Mouse (Mus musculus) frontal cortex, postnatal 25 days (tissue): ENCODE data around the gene Uqcrfs1.

Source experiments
- DNase-seq, 2 experiments: peaks; one replicate each; pipeline ENCODE4 v3.0.0; 2022; ENCODE audit warnings: low spot score in 2 of 2

The Uqcrfs1 gene

DNA sequence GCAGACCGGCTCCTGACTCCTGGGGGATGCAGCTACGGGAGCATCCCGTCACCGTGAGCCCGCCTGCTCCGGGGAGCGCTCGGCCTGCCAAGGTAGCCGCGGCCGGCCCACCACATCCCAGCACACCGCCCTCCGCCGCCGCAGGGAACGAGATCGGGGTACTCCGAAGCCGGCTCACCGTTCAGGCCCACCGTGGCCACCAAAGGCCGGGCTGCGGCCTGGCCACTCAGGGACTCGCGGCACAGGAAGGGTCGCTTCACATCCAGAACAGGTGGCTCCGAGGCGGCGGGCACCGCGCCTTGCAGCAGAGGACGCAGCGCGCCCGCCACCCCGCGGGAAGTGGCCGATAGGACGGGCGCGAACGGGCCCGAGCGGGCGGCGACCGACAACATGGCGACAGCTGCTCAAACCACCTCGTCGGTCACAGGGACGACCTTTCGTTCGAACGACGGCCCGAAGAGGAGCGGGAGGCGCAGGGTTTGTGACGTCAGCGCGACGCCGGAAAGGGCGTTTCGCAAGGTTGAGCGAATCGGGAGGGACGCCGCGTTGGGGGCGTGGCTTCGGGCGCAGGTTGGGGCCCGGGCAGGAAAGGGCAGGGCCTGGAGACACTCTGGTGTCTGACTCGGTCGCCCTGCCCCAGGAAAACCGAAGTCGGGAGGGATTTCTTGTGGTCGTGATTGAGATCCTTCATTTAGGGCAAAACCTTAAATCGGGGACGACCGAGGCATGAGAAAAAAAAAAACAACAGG lies at the start of gene Uqcrfs1:
Gene Uqcrfs1 (minus strand): TSS at position 507 of the 749 bp plus-strand sequence.
- DNase-seq: peak; percentile 92 to 96

DNA sequence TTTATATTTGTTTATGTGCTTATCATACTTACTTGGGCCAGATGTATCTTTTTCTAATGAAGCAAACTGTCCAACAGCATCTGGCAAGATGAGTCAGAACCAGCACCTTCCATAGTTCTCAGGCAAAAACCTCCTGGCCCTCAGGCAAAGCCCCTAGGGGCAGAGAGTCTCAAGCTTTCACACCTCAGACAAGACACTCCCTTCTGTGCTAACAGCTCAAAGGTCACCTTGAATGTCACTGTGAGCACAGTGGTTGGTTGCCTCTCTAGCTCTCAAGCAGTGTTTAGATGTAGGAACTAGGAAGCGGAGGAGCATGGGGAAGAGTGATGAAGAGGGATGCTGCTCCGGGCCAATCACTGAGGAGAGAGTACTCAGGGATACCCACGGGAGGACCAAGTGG lies 40.6 kb upstream of the Uqcrfs1 start:
- DNase-seq: no peak

DNA sequence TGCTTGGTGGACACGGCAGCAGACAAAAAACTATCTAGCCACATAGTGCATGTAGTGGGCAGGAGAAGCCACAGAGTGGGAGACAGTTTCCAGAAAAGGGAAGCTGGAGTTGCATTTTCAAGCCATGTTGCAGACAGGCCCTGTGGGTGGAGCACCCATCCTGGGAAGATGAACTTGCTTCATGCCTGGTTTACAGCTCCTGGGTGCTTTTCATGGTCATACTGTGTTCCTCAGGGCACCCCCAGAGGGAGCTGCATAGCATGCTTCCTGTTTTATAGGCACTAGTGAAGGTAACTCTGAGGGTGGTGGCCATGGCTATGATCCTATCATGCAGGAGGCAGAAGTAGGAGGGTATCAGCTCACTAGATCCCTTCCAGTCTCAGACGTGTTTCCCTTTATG lies 37.4 kb upstream of the Uqcrfs1 start:
- no peak for DNase-seq

DNA sequence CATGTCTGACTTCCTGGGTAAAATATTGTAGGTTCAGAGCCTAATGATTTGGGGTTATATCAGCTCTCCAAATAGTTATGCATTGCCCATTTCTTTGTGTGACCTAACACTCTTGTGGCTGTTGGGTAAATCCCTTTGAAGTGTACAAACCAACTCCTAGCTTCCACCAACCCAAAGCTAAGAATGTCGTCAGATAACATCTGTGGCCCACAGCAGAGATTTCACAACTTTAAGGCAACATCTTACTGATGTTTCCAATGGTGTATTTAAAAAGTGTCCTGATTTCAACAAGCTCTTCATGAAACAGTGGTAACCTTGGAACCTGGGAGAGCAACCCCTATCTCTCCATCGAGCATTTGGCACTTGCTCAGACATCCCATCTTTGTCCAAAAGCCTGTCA lies 33.6 kb upstream of the Uqcrfs1 start:
- no peak for DNase-seq

DNA sequence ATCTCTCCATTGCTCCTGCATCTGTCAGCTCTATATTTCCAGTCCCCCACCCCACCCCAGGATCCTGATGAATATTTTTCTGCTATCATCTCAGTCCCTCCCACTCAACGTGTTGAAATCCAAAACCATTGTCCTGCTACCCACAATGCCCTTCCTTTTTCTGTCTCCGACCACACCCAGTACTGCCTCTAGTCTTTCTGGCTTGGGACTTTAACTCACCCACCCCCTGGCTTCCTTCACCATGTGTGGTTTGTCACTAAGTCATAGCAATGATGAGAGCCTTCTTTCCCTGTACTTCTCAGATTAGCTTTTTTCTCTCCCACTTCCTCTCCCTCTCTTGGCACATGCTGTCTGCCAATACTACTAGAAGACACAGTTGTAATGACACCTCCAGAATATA lies 31.7 kb upstream of the Uqcrfs1 start:
- DNase-seq: no peak

DNA sequence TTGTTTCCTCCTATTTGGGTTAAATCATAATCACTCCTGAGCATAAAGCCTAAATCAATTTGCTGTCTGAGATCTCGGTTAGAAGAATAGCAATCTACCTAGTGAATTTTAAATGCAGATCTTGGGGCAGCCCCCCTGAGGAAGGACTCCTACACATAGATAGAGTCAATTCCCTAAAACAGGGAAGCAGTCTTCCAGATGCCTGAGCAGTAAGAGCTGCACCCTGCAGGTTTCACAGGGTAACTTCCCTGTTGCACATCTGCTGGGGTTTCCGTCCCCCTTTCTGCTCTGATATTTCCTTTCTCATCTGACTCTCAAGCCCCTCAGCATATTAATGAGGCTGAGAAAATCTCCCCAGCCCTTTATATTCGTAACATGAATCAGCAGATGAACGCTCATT lies 27.8 kb upstream of the Uqcrfs1 start:
- no peak for DNase-seq

DNA sequence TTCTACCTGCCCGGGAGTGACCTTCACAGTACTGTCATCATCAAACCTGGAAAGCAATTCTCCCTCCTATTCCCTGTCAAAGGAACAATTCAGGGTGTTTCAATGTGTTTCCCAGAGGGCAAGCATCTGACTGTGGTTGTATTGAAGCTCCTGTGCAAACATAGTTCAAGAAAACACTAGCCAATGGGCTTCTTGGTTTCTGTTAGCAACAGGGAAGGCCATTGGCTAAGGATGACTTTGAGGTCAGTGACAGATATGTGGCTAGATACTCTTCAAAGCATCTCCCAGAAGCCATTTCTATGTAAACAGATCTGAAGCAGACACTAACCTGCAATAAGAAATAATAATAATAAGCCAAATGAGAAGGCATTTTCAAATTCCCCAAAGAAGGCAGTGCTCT lies 25.0 kb upstream of the Uqcrfs1 start:
- no peak for DNase-seq

DNA sequence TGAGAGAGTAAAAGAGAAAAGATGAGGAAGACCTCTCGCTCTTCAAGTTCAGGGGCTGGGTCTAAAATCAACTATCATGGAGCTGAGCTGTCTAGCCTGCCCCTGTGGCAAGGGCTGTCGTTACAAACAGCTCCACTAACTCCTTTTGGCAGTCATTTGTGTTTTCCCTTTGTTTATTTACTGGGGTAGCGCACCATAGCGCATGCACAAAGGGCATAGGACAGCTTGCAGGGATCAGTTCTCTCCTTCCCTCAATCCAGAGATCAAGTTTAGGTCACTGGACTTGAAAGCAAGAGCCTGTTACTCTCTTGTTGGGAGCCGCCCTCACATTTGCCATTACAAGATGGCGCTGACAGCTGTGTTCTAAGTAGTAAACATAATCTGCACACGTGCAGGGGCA lies 22.4 kb upstream of the Uqcrfs1 start:
- no peak for DNase-seq

DNA sequence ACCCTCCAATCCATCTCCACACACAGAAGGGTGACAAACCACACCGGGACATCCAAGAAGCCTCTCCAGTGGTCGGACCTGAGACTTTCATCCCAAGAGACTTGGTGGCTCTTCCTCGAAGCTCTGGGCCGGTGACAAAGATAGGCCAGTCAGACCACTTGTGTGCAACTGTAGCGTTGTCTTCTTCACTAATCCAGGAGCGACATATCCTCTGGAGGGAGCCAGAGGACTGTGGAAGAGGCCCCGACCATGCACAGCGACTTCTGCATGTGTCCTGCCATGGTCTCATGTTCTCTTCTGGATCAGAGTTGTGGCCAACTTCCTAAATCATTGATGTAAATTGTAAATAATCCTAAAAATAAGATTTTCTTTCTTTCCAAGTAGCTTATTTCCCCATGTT lies 21.6 kb upstream of the Uqcrfs1 start:
- peak; percentile 49 to 51 for DNase-seq

DNA sequence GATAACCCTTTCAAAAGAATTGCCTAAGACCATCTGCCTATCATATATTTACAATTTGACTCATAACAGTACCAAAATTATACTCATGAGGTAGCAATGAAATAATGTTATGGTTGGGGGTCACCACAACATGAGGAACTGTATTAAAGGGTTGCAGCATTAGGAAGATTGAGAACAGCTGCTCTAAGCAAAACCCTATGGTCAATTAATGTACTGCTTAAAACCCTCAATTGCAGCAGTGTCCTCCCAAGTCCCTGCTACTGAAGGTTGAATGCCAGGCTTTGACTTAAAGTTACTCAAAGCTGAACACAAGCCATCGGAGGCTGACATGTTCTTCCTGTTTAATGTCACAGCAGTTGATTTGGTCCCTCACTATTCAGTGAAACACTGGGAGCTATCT lies 15.4 kb upstream of the Uqcrfs1 start:
- no peak for DNase-seq

DNA sequence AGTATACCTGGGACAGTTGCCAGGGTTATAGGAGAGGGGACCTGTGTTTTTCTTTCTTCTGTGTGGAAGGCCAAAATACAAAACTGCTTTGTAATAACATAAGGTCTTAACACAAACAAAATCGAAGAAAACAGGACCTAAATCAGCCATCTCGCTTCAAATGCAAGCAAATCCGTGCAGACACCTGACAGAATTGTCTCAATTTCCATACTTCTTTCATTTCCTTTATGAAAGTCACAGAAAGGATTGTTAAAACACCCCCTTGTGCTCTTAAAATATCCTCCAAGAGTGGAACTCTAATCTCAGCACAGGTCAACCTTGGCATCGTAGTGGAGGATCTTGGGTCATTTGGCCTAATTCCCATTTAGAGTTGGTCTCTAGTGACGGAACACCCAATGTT lies 14.9 kb upstream of the Uqcrfs1 start:
- DNase-seq: no peak

DNA sequence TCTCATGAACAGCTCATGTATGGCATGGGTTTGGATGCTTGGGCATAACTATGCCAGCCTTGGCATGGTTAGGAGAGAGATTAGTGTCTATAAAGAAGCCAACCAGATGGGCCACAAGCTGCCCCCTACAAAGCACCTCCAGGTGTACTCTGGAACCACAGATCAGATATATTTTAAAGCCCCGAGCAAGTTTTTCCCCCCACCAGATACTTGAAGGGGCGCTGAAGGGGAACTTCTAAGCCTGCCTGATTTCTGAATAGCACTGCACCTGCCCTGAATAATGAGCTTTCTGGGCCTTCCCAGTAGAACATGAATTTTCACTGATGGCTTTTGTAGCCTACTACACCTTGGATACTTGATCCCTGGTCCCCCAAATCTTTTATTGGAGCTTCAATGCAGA lies 12.6 kb upstream of the Uqcrfs1 start:
- DNase-seq: no peak

DNA sequence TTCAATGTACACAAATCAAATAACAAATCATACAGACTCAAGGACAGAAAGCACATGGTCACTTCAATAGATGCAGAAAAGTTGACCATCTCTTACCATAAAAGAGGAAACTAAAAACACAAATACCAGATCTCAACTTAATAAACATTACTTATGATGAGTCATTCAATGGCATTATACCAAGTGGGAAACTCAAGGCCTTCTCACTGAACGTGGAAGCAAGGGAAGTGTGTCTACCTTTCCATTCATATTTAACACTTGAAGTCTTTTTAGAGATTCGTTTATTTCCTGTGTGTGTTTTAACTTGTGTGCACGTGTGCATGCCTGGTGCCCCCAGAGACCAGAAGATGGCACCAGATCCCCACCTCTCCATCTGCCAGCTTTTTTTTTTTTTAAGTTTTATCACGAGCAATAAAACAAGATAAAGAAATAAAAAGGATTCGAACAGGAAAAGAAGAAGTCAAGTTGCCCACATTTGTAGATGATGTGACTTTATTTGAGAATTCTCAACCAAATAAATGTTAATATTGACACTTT lies 8.0 kb upstream of the Uqcrfs1 start:
- no peak for DNase-seq

DNA sequence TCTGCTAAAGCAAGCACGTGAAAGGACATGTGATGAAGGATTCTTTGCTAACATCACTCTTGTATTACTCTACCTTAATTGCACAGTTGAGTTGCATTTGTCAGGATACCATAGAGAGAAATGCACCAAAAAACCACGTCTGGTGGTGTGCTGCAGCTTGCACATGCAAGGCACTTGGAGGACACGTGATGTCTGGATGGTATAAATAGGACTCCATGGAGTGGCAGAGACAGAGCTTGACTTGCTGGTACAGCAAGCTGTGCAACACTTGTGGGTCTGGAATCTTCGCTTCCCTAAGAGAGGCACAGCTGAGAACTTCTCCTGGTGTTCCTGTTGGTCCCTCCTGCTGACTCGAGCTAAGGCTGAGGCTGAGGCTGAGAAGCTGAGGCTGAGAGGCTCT lies 4.2 kb upstream of the Uqcrfs1 start:
- DNase-seq: no peak

DNA sequence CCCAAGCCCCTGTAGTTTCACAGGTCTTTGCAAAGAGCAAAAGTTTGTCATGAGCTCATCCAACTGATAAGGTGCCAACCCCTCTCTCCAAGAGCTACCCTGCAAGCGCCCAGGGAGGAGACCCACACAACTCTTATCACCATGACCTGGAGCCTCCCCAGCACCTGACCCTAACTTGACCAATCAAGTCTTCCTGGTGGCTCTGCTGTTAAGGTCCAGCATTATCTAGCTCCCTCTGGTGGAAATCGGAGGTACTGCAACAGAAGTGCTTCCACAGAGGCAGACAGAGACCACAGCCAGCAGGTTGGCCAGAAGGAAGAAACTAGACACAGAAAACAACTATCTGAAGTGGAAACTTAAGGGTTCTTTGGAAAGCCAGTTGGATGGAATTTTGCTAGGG lies 3.7 kb upstream of the Uqcrfs1 start:
- peak; percentile 69 to 72 for DNase-seq

DNA sequence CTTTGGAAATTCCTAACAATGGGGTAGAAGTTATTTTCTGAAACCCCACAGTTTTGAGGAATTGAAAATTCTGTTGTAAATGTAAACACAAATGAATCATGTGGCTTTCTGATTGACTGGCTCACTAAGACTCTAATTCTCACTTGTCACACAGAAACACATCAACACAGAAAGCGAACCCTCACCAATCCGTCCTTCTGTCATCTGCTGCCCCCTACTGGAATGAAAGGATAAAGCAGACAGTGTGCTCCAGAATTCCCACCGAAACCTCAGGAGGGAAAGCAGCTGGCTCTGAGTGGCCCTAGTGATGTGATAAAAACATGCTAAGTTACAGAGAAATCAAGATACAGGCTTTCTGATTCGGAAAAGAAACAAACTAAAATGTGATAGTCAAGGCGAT lies 14.4 kb downstream of the Uqcrfs1 start:
- peak in 1 of 2 experiments; percentile 50 for DNase-seq

DNA sequence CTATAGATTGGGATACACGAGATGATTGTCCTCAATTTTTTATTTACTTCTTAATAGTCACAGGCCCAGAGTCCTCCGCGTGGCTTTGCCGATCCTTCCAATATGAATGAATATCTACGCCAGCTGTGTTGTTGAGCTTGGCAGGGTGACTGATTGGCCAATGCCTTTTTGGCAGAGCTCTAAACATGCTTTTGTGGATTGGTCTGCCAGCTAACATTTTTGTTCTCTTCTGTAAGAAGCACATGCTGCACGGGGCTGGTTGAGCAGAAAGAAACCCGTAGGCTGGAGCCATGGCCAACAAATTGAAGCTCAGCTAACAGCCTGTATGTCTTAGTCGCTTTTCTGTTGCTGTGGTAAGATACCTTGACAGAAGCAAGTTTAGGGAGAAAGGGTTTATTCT lies 20.2 kb downstream of the Uqcrfs1 start:
- DNase-seq: no peak

DNA sequence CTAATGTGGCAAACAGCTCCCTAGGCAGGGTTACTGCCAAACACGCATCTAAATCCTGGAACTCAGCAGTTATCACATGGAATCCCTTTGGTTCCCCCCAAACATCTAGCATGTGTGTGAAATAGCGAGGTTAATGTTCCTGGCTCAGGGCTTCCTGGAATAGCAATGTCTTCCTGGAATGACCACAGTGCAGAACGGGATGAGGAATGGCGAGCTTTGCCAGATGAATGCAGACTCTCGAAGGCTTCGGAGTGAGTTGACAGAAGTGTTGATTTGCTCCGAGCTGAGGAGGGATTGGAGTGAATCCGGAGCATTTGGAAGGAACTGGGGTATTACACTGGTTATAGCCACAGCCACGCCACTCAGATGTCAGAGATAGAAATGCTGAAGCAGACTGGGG lies 21.2 kb downstream of the Uqcrfs1 start:
- no peak for DNase-seq

DNA sequence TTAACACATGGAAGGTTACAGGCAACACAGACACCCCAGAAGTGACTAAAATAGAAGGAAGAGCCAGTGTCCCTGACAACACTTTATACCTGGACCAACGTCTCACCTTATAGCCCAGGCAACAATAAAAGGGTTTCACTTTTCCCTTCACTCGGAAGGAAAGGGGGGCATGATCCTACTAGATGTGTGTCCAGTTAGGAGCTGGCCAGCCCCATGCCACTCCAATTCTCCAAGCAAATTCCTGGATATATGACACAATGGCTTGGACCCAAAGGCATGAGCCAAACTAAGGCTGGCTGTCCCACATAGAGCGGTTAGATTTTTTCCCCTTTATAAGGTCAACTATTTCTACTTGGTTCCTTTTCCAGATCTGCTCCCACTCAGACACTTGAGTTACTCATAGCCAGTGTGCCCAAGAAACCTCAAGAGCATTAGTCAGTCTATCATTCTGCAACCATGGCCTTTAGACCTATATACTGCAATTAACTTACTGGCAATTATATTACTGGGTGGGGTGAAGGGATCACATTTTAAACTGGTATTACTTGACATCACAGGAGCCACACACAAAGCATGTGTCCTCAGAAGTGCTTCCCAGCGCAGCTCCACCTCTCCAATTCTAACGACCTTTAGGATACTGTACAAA lies 21.8 kb downstream of the Uqcrfs1 start:
- no peak for DNase-seq

DNA sequence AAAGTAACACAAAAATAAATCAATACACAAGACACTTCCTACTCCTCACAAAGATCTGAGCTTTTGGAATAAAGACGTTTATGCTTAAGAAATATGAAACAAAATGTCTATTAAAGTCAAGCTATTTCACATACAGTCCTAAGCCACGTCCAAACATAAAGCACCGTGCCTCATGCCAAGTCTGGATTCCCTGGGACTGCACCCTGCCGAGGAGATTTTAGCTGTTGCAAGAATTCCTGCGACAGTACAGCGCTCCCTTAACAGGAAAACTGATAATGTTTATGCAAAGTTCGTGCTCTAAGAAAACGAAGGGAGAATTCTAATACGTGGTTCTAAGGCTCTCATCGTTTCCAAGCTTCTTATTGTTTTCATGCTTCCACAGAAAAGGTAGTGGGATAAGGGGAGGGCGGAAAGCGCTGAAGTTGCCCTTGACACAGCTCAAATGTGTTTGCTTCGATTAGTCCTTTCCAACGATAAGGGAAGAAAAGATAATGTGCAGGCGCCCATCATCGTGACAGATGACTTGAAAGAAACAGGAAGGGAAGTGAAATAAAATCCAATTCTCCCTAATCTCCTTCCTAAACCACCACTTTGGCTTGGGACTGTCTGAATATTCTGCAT lies 23.8 kb downstream of the Uqcrfs1 start:
- DNase-seq: no peak

DNA sequence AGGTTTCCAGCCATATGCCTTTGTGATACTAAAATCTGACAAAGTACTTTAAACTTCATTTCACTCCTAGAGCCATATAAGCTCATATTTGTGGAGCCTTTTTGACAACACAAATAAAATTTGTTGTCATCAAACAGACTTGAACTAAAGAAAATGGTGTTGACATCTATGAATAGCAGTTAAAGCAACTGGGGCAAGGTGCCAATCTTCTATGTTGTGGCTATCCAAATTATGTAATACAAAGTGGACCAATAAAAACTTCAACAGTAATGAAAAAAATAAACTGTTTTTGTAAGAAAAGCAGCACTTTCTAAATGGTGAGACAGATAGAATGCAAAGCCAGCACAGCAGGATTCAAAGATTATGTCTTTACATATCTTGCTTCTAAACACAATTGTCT lies 27.0 kb downstream of the Uqcrfs1 start:
- DNase-seq: no peak

DNA sequence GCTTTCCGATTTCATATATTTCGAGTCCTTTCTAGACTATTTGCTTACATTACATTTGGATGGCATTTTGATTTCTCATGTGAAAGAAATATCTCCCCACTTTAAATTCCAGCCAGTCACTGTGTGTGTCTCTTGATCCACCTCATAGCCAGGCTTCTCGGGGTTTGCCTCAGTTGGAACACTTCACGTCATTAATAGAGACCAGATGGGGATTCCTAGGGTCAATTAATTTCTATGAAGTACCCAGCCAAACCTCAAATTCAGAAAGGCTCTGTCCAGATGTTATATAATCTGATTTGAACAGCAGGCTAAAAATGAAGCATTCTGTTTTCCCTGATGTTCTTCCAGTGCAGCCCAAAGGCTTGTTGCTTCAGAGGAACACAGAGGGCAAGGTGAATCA lies 37.5 kb downstream of the Uqcrfs1 start:
- DNase-seq: no peak

DNA sequence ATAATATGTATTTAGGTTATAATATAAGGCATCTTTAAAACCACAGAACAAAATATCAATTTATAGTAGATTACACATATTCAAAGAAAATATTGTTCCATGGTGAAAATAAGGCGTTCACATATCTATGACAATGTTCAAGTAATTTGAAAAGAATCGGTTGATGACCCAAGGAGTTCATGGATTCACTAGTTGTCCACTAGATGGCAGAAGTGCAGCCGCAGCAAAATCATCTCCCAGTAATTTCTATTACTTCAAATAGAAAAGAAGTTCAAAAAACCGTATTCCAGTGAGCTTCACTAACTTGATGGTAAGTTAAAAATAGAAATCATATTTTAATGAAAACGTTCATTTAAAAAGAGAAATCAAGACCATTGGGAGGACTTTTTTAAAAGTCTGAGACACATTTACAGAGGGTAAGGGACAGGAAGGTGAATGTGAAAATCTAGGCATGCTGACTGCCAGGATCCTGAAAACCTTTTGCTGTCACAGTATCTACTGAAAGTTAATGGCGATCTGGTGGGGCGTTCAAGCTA lies 43.2 kb downstream of the Uqcrfs1 start:
- DNase-seq: no peak
